Mouse (Mus musculus): Measurements from ENCODE around the gene Bid. TPM values are rescaled to one million over a fixed set of nuclear protein-coding genes. Genes with fewer than 3 reads are reported as not detected.

Bid gene
- total and polyA plus RNA-seq, 3 experiments = 28.2 to 50.2 TPM; not detected in 1

- H3K27ac ChIP-seq (ENCODE audit: control insufficient read depth, low read depth, low read length) = peak overlapping the region; percentile 96
- peaks cover 20 to 37% of the 10 kb centered on the region in 2 experiments for H3K4me1 ChIP-seq (ENCODE audit: control insufficient read depth in 1 of 2, insufficient read depth in 2 of 2, low read length in 2 of 2)
- no peaks in the 10 kb centered on the region for H3K79me2 ChIP-seq (ENCODE audit: control insufficient read depth, insufficient read depth, low read length, poor library complexity)
- H3K27me3 ChIP-seq (ENCODE audit: control insufficient read depth in 1 of 2, insufficient read depth in 2 of 2, low read length in 2 of 2) = no peaks in the 10 kb centered on the region
- peak; percentile 98 for DNase-seq (ENCODE audit: low read depth, low spot score)
- H3K9ac ChIP-seq (ENCODE audit: control insufficient read depth, low read depth, low read length, poor library complexity, severe bottlenecking) = peak overlapping the region; percentile 36
- H3K9me3 ChIP-seq (replicated peaks; ENCODE audit: insufficient read depth, low read length) = no peaks in the 10 kb centered on the region
- peaks cover 0 to 37% of the 10 kb centered on the region in 2 experiments; a peak in 3 of 4 replicates for H3K36me3 ChIP-seq (ENCODE audit: control insufficient read depth in 1 of 2, insufficient read depth in 2 of 2, low read length in 2 of 2)
- no peak overlapping the region for H3K4me3 ChIP-seq (ENCODE audit: control insufficient read depth in 1 of 2, insufficient read depth in 1 of 2, low read depth in 2 of 2, low read length in 2 of 2)
- TF ChIP-seq ZKSCAN1 (IDR thresholded peaks at IDR 0.05; ENCODE audit: low read depth, low read length) = no peak
- TF ChIP-seq USF1 (IDR thresholded peaks at IDR 0.05; ENCODE audit: low read depth, low read length) = no peak
- TF ChIP-seq TBP (IDR thresholded peaks at IDR 0.05; ENCODE audit: low read depth, low read length) = peak; percentile 76
- TF ChIP-seq TCF12 (IDR thresholded peaks at IDR 0.05; ENCODE audit: low read depth, low read length) = peak; percentile 100
- no peak; the same call in 1 of the 2 replicates for TF ChIP-seq CHD2 (IDR thresholded peaks at IDR 0.05; ENCODE audit: low read length)
- no peak for TF ChIP-seq USF2 (IDR thresholded peaks at IDR 0.05; ENCODE audit: borderline replicate concordance in 1 of 2, insufficient read depth in 1 of 2, low read depth in 1 of 2, low read length in 2 of 2)
- TF ChIP-seq MAX (IDR thresholded peaks at IDR 0.05; ENCODE audit: low read length) = peak; percentile 54; the same call in 1 of the 2 replicates
- TF ChIP-seq ZC3H11A (IDR thresholded peaks at IDR 0.05; ENCODE audit: low read depth, low read length) = no peak
- TF ChIP-seq MYC (IDR thresholded peaks at IDR 0.05; ENCODE audit: low read depth, low read length) = peak; percentile 68; the same call in 1 of the 2 replicates
- no peak for TF ChIP-seq CHD1 (IDR thresholded peaks at IDR 0.05; ENCODE audit: low read depth, low read length)
- TF ChIP-seq POLR2A (IDR thresholded peaks at IDR 0.05; ENCODE audit: control insufficient read depth in 1 of 2, insufficient read depth in 1 of 2, low read depth in 1 of 2, low read length in 2 of 2, poor library complexity in 1 of 2) = peak in 1 of 2 experiments; percentile 46; a peak in 2 of 4 replicates
- peak; percentile 99 for TF ChIP-seq TAL1 (IDR thresholded peaks at IDR 0.05; ENCODE audit: low read length)
- TF ChIP-seq NRF1 (IDR thresholded peaks at IDR 0.05; ENCODE audit: insufficient read depth, low read depth, low read length, poor library complexity, severe bottlenecking) = no peak
- no peak for TF ChIP-seq MEF2A (IDR thresholded peaks at IDR 0.05; ENCODE audit: extremely low read depth, insufficient replicate concordance, low read depth, low read length, poor library complexity, severe bottlenecking)
- peak; percentile 43; the same call in 1 of the 2 replicates for TF ChIP-seq HCFC1 (IDR thresholded peaks at IDR 0.05; ENCODE audit: low read depth, low read length)
- TF ChIP-seq KAT2A (conservative IDR thresholded peaks at IDR 0.05; ENCODE audit: low read depth, low read length) = no peak
- peak; percentile 100 for TF ChIP-seq GATA1 (IDR thresholded peaks at IDR 0.05; ENCODE audit: low read depth, low read length)
- no peak for TF ChIP-seq UBTF (IDR thresholded peaks at IDR 0.05; ENCODE audit: borderline replicate concordance, insufficient read depth, low read depth, low read length)
- TF ChIP-seq ETS1 (IDR thresholded peaks at IDR 0.05; ENCODE audit: low read depth, low read length) = peak; percentile 98
- peak; percentile 91 for TF ChIP-seq ZNF384 (IDR thresholded peaks at IDR 0.05; ENCODE audit: low read depth, low read length)
- 0 out of 2 replicates have a peak, but pooled peaks have one; percentile 41 for TF ChIP-seq JUND (IDR thresholded peaks at IDR 0.05; ENCODE audit: low read depth, low read length)
- no peak; the same call in 1 of the 2 replicates for TF ChIP-seq ELF1 (IDR thresholded peaks at IDR 0.05; ENCODE audit: low read depth, low read length)
- TF ChIP-seq MXI1 (IDR thresholded peaks at IDR 0.05; ENCODE audit: low read depth, low read length) = peak; percentile 85
- peak; percentile 81 for TF ChIP-seq SIN3A (IDR thresholded peaks at IDR 0.05; ENCODE audit: low read length)
- no peak for TF ChIP-seq E2F4 (IDR thresholded peaks at IDR 0.05; ENCODE audit: borderline replicate concordance, low read depth, low read length)
- TF ChIP-seq RCOR1 (IDR thresholded peaks at IDR 0.05; ENCODE audit: low read depth, low read length) = peak; percentile 87
- 0 out of 2 replicates have a peak, but pooled peaks have one; percentile 63 for TF ChIP-seq MYB (IDR thresholded peaks at IDR 0.05; ENCODE audit: low read depth, low read length)
- no peak for TF ChIP-seq RAD21 (IDR thresholded peaks at IDR 0.05; ENCODE audit: low read depth, low read length)
- TF ChIP-seq GABPA (IDR thresholded peaks at IDR 0.05; ENCODE audit: low read depth, low read length) = no peak
- TF ChIP-seq POLR2AphosphoS2 (IDR thresholded peaks at IDR 0.05; ENCODE audit: low read length) = no peak
- TF ChIP-seq BHLHE40 (IDR thresholded peaks at IDR 0.05; ENCODE audit: borderline replicate concordance, low read depth, low read length) = peak; percentile 74; the same call in 1 of the 2 replicates
- no peak for TF ChIP-seq ZMIZ1 (IDR thresholded peaks at IDR 0.05; ENCODE audit: low read depth, low read length)
- peak; percentile 98 to 100 for TF ChIP-seq EP300 (IDR thresholded peaks at IDR 0.05; ENCODE audit: low read depth in 1 of 2, low read length in 2 of 2)
- no peak for TF ChIP-seq NELFE (IDR thresholded peaks at IDR 0.05; ENCODE audit: low read depth, low read length)
- TF ChIP-seq CTCF (IDR thresholded peaks at IDR 0.05 in 2 of 3, conservative IDR thresholded peaks at IDR 0.05 in 1 of 3; ENCODE audit: control insufficient read depth in 1 of 3, insufficient read depth in 1 of 3, low read depth in 2 of 3, low read length in 3 of 3, poor library complexity in 1 of 3, severe bottlenecking in 1 of 3) = no peak
Observed at GRCm38 (mm10) chr6:120956259-120957161, 39.9 kb upstream of the Bid start.

Data from MEL (cell line).